Mouse (Mus musculus) embryonic facial prominence, embryonic 15.5 days (tissue): ENCODE measurements around the gene Iqgap2. TPM values are rescaled to one million over a fixed set of nuclear protein-coding genes. Genes with fewer than 3 reads are reported as not detected.

Source experiments
- ATAC-seq: fragments of 200-750 bp; cut with Nextera tagmentation; 2 replicates; pipeline ENCODE4 v1.8.0; 2017; ENCODE audit warnings: low read depth, moderate TSS enrichment; ENCODE audit not compliant: insufficient number of reproducible peaks, low FRiP score, low TSS enrichment
- H3K27ac ChIP-seq: fragments of 300-500 bp; sonication (generic); replicated peaks from 2 replicates; pipeline ENCODE4 v1.5.1; 2015; ENCODE audit warnings: mild to moderate bottlenecking, inconsistent platforms
- H3K27me3 ChIP-seq: fragments of 300-500 bp; sonication (generic); 2 replicates; pipeline ENCODE4 v1.6.1; 2015; ENCODE audit warnings: inconsistent platforms
- H3K36me3 ChIP-seq: fragments of 300-500 bp; sonication (generic); 2 replicates; pipeline ENCODE4 v1.6.1; 2015; ENCODE audit warnings: mild to moderate bottlenecking, inconsistent platforms
- H3K4me1 ChIP-seq: fragments of 300-500 bp; sonication (generic); 2 replicates; pipeline ENCODE4 v1.6.1; 2015; ENCODE audit warnings: inconsistent platforms
- H3K4me2 ChIP-seq: fragments of 300-500 bp; sonication (generic); replicated peaks from 2 replicates; pipeline ENCODE4 v1.6.1; 2015; ENCODE audit warnings: mild to moderate bottlenecking, inconsistent platforms
- H3K4me3 ChIP-seq: fragments of 300-500 bp; sonication (generic); replicated peaks from 2 replicates; pipeline ENCODE4 v1.5.1; 2015; ENCODE audit warnings: mild to moderate bottlenecking, inconsistent platforms
- H3K9ac ChIP-seq: fragments of 300-500 bp; sonication (generic); 2 replicates; pipeline ENCODE4 v1.6.1; 2015; ENCODE audit warnings: inconsistent platforms
- H3K9me3 ChIP-seq: fragments of 300-500 bp; sonication (generic); replicated peaks from 2 replicates; pipeline ENCODE4 v1.6.1; 2016; ENCODE audit warnings: inconsistent platforms
- WGBS: fragments of 180-500 bp; shearing (Covaris S2); methylation state at CpG from one replicate; pipeline ENCODE4 v1.1.7; 2015; 5-methylcytosine and 5-hydroxymethylcytosine counted together
- polyA plus RNA-seq: library from polyadenylated mRNA; unstranded; fragments of >200 nt; fragmentation: Nextera tagmentation; extraction: Ambion mirVana; gene quantifications from 2 replicates; pipeline ENCODE4 v1.2.1, GENCODE M21; 2015

The Iqgap2 gene
- polyA plus RNA-seq, 1 experiment from 2014 or later = 20.4 TPM

GRCm38 (mm10) chr13:95614757-95615156 is 277.0 kb downstream of the Iqgap2 start:
- Histone ChIP-seq H3K9me3 (no peaks in the 10 kb centered on the region), H3K9ac (no peak overlapping the region), H3K4me2 (no peak overlapping the region), H3K27me3 (no peaks in the 10 kb centered on the region), H3K4me3 (no peak overlapping the region), H3K4me1 (peaks cover 41% of the 10 kb centered on the region), H3K27ac (no peak overlapping the region; the same call in 1 of the 2 replicates), H3K36me3 (0 out of 2 replicates have a peak, but pooled peaks cover 4% of the 10 kb centered on the region)
- no peak for ATAC-seq
- WGBS = 53% methylated on average over 6 of the region's 6 CpGs

- H3K27me3 ChIP-seq = no peaks in the 10 kb centered on the region
- H3K4me2 ChIP-seq = no peak overlapping the region
- no peak overlapping the region for H3K9ac ChIP-seq
- no peak overlapping the region for H3K4me3 ChIP-seq
- H3K27ac ChIP-seq = no peak overlapping the region
- H3K4me1 ChIP-seq = peaks cover 38% of the 10 kb centered on the region
- 86% methylated on average over 10 of the region's 10 CpGs for WGBS
- H3K36me3 ChIP-seq = 0 out of 2 replicates have a peak, but pooled peaks cover 10% of the 10 kb centered on the region
- ATAC-seq = no peak
- H3K9me3 ChIP-seq = no peaks in the 10 kb centered on the region
Observed at GRCm38 (mm10) chr13:95612243-95612642, 279.5 kb downstream of the Iqgap2 start.

- peaks cover 15% of the 10 kb centered on the region for H3K36me3 ChIP-seq
- whole genome bisulfite sequencing = 78% methylated on average over 4 of the region's 4 CpGs
Observed at GRCm38 (mm10) chr13:95611752-95612151, 280.0 kb downstream of the Iqgap2 start.

GRCm38 (mm10) chr13:95610786-95611562 is 280.7 kb downstream of the Iqgap2 start:
- Histone ChIP-seq H3K9ac (no peak overlapping the region), H3K4me1 (peaks cover 25% of the 10 kb centered on the region), H3K36me3 (peaks cover 19% of the 10 kb centered on the region), H3K4me2 (no peak overlapping the region), H3K9me3 (no peaks in the 10 kb centered on the region), H3K4me3 (no peak overlapping the region), H3K27me3 (no peaks in the 10 kb centered on the region), H3K27ac (0 out of 2 replicates have a peak overlapping the region, but pooled peaks have one; percentile 17)
- 63% methylated on average over 16 of the region's 16 CpGs for WGBS
- no peak; the same call in 1 of the 2 replicates for ATAC-seq

More at GRCm38 (mm10) chr13:95611752-95612151, 280.0 kb downstream of the Iqgap2 start:
- H3K27ac ChIP-seq = no peak overlapping the region
- H3K27me3 ChIP-seq = no peaks in the 10 kb centered on the region
- peaks cover 33% of the 10 kb centered on the region for H3K4me1 ChIP-seq
- H3K4me3 ChIP-seq = no peak overlapping the region
- ATAC-seq = no peak
- no peaks in the 10 kb centered on the region for H3K9me3 ChIP-seq
- H3K4me2 ChIP-seq = no peak overlapping the region
- H3K9ac ChIP-seq = no peak overlapping the region

- no peak for ATAC-seq
- no peaks in the 10 kb centered on the region for H3K27me3 ChIP-seq
- H3K9me3 ChIP-seq = no peaks in the 10 kb centered on the region
- H3K4me1 ChIP-seq = peaks cover 10% of the 10 kb centered on the region; the same call in 1 of the 2 replicates
- H3K27ac ChIP-seq = no peak overlapping the region
- no peak overlapping the region for H3K9ac ChIP-seq
- 82% methylated on average over 2 of the region's 2 CpGs for WGBS
- no peak overlapping the region for H3K4me3 ChIP-seq
- H3K36me3 ChIP-seq = peaks cover 26% of the 10 kb centered on the region
- no peak overlapping the region for H3K4me2 ChIP-seq
Observed at GRCm38 (mm10) chr13:95609088-95609420, 282.7 kb downstream of the Iqgap2 start.

- H3K27me3 ChIP-seq = no peaks in the 10 kb centered on the region
- H3K4me2 ChIP-seq = no peak overlapping the region
- 77% methylated on average over 6 of the region's 6 CpGs for WGBS
- no peak overlapping the region for H3K27ac ChIP-seq
- peaks cover 10% of the 10 kb centered on the region; the same call in 1 of the 2 replicates for H3K4me1 ChIP-seq
- H3K36me3 ChIP-seq = peaks cover 31% of the 10 kb centered on the region
- no peak overlapping the region for H3K4me3 ChIP-seq
- H3K9me3 ChIP-seq = no peaks in the 10 kb centered on the region
- no peak for ATAC-seq
- H3K9ac ChIP-seq = no peak overlapping the region
Observed at GRCm38 (mm10) chr13:95608416-95609087, 283.2 kb downstream of the Iqgap2 start.

GRCm38 (mm10) chr13:95607019-95607418 is 284.7 kb downstream of the Iqgap2 start:
- no peak overlapping the region for H3K9ac ChIP-seq
- no peaks in the 10 kb centered on the region for H3K27me3 ChIP-seq
- no peaks in the 10 kb centered on the region for H3K9me3 ChIP-seq
- no peak overlapping the region for H3K27ac ChIP-seq
- no peak for ATAC-seq
- H3K4me3 ChIP-seq = no peak overlapping the region
- no peak overlapping the region for H3K4me2 ChIP-seq
- peaks cover 7% of the 10 kb centered on the region; the same call in 1 of the 2 replicates for H3K4me1 ChIP-seq
- peaks cover 42% of the 10 kb centered on the region for H3K36me3 ChIP-seq
- WGBS = 88% methylated on average over 8 of the region's 8 CpGs

- no peaks in the 10 kb centered on the region for H3K9me3 ChIP-seq
- no peaks in the 10 kb centered on the region for H3K27me3 ChIP-seq
- no peak overlapping the region for H3K9ac ChIP-seq
- no peak for ATAC-seq
- H3K36me3 ChIP-seq = peaks cover 51% of the 10 kb centered on the region
- WGBS = 96% methylated on average over 25 of the region's 25 CpGs
- H3K4me3 ChIP-seq = no peak overlapping the region
- no peak overlapping the region for H3K27ac ChIP-seq
- H3K4me1 ChIP-seq = no peaks in the 10 kb centered on the region
- H3K4me2 ChIP-seq = no peak overlapping the region
Observed at GRCm38 (mm10) chr13:95604288-95604687, 287.4 kb downstream of the Iqgap2 start.

- 79% methylated on average over 3 of the region's 3 CpGs for WGBS
- Histone ChIP-seq H3K36me3 (peaks cover 36% of the 10 kb centered on the region), H3K27ac (no peak overlapping the region), H3K4me2 (no peak overlapping the region), H3K4me1 (no peaks in the 10 kb centered on the region), H3K4me3 (no peak overlapping the region), H3K9ac (no peak overlapping the region), H3K9me3 (no peaks in the 10 kb centered on the region), H3K27me3 (no peaks in the 10 kb centered on the region)
- no peak for ATAC-seq
Observed at GRCm38 (mm10) chr13:95599833-95600359, 291.8 kb downstream of the Iqgap2 start.

- Histone ChIP-seq H3K4me3 (no peak overlapping the region), H3K27me3 (no peaks in the 10 kb centered on the region), H3K4me1 (no peaks in the 10 kb centered on the region), H3K4me2 (no peak overlapping the region), H3K27ac (no peak overlapping the region), H3K36me3 (peaks cover 22% of the 10 kb centered on the region), H3K9me3 (no peaks in the 10 kb centered on the region), H3K9ac (no peak overlapping the region)
- ATAC-seq = no peak
- 80% methylated on average over 18 of the region's 18 CpGs for WGBS
Observed at GRCm38 (mm10) chr13:95598232-95598920, 293.3 kb downstream of the Iqgap2 start.

- Histone ChIP-seq H3K9ac (no peak overlapping the region), H3K9me3 (no peaks in the 10 kb centered on the region), H3K4me1 (no peaks in the 10 kb centered on the region), H3K27ac (no peak overlapping the region), H3K4me2 (no peak overlapping the region), H3K27me3 (no peaks in the 10 kb centered on the region), H3K36me3 (peaks cover 14% of the 10 kb centered on the region), H3K4me3 (no peak overlapping the region)
- WGBS = 87% methylated on average over 10 of the region's 10 CpGs
- no peak for ATAC-seq
Observed at GRCm38 (mm10) chr13:95597578-95597977, 294.1 kb downstream of the Iqgap2 start.
